Mouse (Mus musculus) limb, embryonic 10.5 days (tissue): ENCODE data around the gene Mad2l2. TPM values are rescaled to one million over a fixed set of nuclear protein-coding genes. Genes with fewer than 3 reads are reported as not detected.

Source experiments
- DNase-seq: peaks from one replicate; pipeline ENCODE4 v3.0.0-alpha.2; 2017; ENCODE audit warnings: low spot score
- H3K27ac ChIP-seq: fragments of 300-500 bp; sonication (generic); 2 replicates; pipeline ENCODE4 v1.5.1; 2016; ENCODE audit warnings: mild to moderate bottlenecking
- H3K27me3 ChIP-seq: fragments of 300-500 bp; sonication (generic); 2 replicates; pipeline ENCODE4 v1.6.1; 2016; ENCODE audit warnings: low read depth, mild to moderate bottlenecking; ENCODE audit not compliant: poor library complexity, severe bottlenecking
- H3K36me3 ChIP-seq: fragments of 300-500 bp; sonication (generic); 2 replicates; pipeline ENCODE4 v1.6.1; 2016; ENCODE audit warnings: mild to moderate bottlenecking, moderate library complexity
- H3K4me1 ChIP-seq: fragments of 300-500 bp; sonication (generic); 2 replicates; pipeline ENCODE4 v1.6.1; 2016
- H3K4me3 ChIP-seq: fragments of 300-500 bp; sonication (generic); 2 replicates; pipeline ENCODE4 v1.5.1; 2016; ENCODE audit warnings: mild to moderate bottlenecking, moderate library complexity
- H3K9me3 ChIP-seq: fragments of 300-500 bp; sonication (generic); replicated peaks from 2 replicates; pipeline ENCODE4 v1.6.1; 2016; ENCODE audit warnings: mild to moderate bottlenecking
- WGBS: fragments of 180-500 bp; shearing (Covaris S2); methylation state at CpG from one replicate; pipeline ENCODE4 v1.1.7; 2016; 5-methylcytosine and 5-hydroxymethylcytosine counted together
- polyA plus RNA-seq: library from polyadenylated mRNA; unstranded; fragments of >200 nt; fragmentation: Nextera tagmentation; extraction: Ambion mirVana; gene quantifications from 2 replicates; pipeline ENCODE4 v1.2.1, GENCODE M21; 2016

Mad2l2 gene
- polyA plus RNA-seq, 1 experiment from 2014 or later, result 93.8 TPM

GRCm38 (mm10) chr4:148131497-148132081 lies 1.4 kb downstream of the Mad2l2 start:
- peak overlapping the region; percentile 69 for H3K4me3 ChIP-seq
- whole genome bisulfite sequencing, result under 1% methylated on average over 21 of the region's 21 CpGs
- peak; percentile 88 for DNase-seq
- peaks cover 5% of the 10 kb centered on the region; the same call in 1 of the 2 replicates for H3K36me3 ChIP-seq
- no peaks in the 10 kb centered on the region for H3K9me3 ChIP-seq
- peaks cover 41% of the 10 kb centered on the region for H3K4me1 ChIP-seq
- peaks cover 39% of the 10 kb centered on the region for H3K27me3 ChIP-seq
- peak overlapping the region; percentile 95 for H3K27ac ChIP-seq

DNA sequence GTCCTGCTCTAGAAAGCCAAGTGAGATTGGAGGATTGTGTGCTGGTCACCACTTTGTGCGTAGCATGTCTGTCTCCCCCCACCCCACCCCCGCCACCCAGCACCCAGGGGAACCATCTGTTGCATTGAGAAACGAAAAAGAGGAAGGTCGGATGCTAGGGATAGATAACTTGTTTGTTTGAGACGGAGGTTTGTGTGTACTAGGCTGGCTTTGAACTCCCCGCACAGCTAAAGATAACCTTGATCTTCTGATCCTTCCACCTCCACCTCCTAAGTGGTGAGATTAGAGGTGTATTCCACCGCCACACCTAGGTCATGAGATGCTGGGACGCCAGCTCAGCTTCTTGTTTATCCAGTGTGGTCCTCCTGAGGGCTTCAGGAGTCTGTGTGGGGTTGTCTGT lies 4.8 kb downstream of the Mad2l2 start:
- peaks cover 5% of the 10 kb centered on the region; the same call in 1 of the 2 replicates for H3K36me3 ChIP-seq
- H3K9me3 ChIP-seq, result no peaks in the 10 kb centered on the region
- 86% methylated on average over 8 of the region's 8 CpGs for WGBS
- DNase-seq, result no peak
- H3K4me3 ChIP-seq, result no peak overlapping the region
- H3K4me1 ChIP-seq, result peaks cover 31% of the 10 kb centered on the region
- H3K27me3 ChIP-seq, result peaks cover 34% of the 10 kb centered on the region
- no peak overlapping the region for H3K27ac ChIP-seq

- H3K4me3 ChIP-seq, result no peak overlapping the region
- H3K36me3 ChIP-seq, result peaks cover 5% of the 10 kb centered on the region; the same call in 1 of the 2 replicates
- H3K27ac ChIP-seq, result no peak overlapping the region
- H3K27me3 ChIP-seq, result peaks cover 19% of the 10 kb centered on the region
- no peaks in the 10 kb centered on the region for H3K9me3 ChIP-seq
- peaks cover 18% of the 10 kb centered on the region for H3K4me1 ChIP-seq
- whole genome bisulfite sequencing, result 75% methylated on average over 8 of the region's 8 CpGs
- DNase-seq, result no peak
Observed at GRCm38 (mm10) chr4:148137503-148137902, 7.3 kb downstream of the Mad2l2 start.

DNA sequence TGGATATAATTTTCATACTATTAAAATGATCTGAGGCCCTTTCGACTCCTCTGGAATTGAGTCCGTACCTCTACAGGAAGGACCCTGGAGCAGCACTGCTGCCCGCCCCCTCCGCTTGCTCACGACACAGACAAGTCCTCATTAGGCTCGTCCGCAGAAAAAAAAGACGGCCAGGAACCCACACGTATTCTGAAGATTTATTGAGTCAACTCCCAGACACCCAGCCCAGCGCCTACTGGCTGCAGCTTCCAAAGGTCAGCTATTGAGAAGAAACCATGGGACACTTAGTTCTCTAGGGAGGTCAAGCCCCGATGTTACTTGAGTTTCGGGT lies 9.5 kb downstream of the Mad2l2 start:
- H3K27me3 ChIP-seq, result peaks cover 19% of the 10 kb centered on the region

GRCm38 (mm10) chr4:148140098-148141011 lies 10.2 kb downstream of the Mad2l2 start:
- Histone ChIP-seq H3K9me3 (no peaks in the 10 kb centered on the region), H3K36me3 (peaks cover 26% of the 10 kb centered on the region), H3K4me3 (peak overlapping the region; percentile 75), H3K27ac (peak overlapping the region; percentile 88), H3K27me3 (peaks cover 19% of the 10 kb centered on the region), H3K4me1 (peaks cover 18% of the 10 kb centered on the region)
- under 1% methylated on average over 65 of the region's 65 CpGs for WGBS
- DNase-seq, result peak; percentile 96

More for the DNA sequence above, 9.5 kb downstream of the Mad2l2 start:
- Histone ChIP-seq H3K4me3 (peak overlapping the region; percentile 75), H3K36me3 (peaks cover 20% of the 10 kb centered on the region), H3K4me1 (peaks cover 18% of the 10 kb centered on the region), H3K27ac (peak overlapping the region; percentile 88), H3K9me3 (no peaks in the 10 kb centered on the region)
- no peak for DNase-seq
- under 1% methylated on average over 12 of the region's 12 CpGs for WGBS

DNA sequence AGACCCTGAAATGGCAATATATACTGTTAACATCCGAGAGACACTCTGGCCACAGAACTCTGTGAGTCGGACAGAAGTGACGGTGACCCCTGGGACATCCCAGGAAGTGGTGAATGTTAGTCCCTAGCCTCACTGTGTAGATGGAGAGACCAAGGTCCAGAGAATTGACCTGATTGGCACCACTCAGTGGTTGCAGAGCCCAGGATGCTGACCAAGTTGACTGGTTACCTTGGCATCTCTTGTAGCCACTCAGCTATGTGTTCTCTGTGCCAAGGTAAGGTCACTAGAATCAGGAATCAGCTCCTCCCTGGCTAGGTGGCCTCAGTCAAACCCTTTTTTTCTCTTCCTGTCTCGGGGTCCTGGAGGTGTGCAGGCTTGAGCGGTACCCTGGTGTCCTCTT lies 13.5 kb downstream of the Mad2l2 start:
- peaks cover 7% of the 10 kb centered on the region for H3K27me3 ChIP-seq
- H3K27ac ChIP-seq, result no peak overlapping the region
- peaks cover 47% of the 10 kb centered on the region for H3K36me3 ChIP-seq
- no peaks in the 10 kb centered on the region for H3K9me3 ChIP-seq
- WGBS, result 89% methylated on average over 5 of the region's 5 CpGs
- H3K4me3 ChIP-seq, result no peak overlapping the region
- H3K4me1 ChIP-seq, result peaks cover 15% of the 10 kb centered on the region
- no peak for DNase-seq

- H3K4me1 ChIP-seq, result peaks cover 31% of the 10 kb centered on the region
- H3K27me3 ChIP-seq, result no peaks in the 10 kb centered on the region
- H3K36me3 ChIP-seq, result peaks cover 47% of the 10 kb centered on the region
- no peaks in the 10 kb centered on the region for H3K9me3 ChIP-seq
- no peak for DNase-seq
- H3K4me3 ChIP-seq, result no peak overlapping the region
- WGBS, result 89% methylated on average over 2 of the region's 2 CpGs
- no peak overlapping the region for H3K27ac ChIP-seq
Observed at GRCm38 (mm10) chr4:148147714-148148113, 17.5 kb downstream of the Mad2l2 start.

DNA sequence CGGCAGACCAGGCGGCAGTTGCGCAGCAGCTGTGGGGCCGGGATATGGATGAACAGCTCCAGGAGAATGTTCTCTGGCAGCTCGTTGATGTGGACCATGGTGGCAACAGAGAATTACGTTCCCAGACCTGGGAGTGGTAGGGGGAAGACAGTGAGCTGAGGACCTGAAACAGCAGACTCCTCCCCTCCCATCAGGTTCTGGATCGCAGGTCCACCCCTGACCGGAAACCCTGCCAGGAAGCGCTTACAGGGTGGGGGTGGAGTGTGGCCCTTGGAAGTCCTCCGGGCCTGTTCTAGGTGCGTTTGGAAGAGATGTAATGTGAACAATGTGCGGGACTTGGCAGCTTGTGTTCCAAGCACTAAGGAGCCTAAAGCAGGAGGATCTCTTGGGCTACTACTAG lies 19.4 kb downstream of the Mad2l2 start:
- no peak overlapping the region for H3K4me3 ChIP-seq

GRCm38 (mm10) chr4:148150242-148150641 lies 20.1 kb downstream of the Mad2l2 start:
- Histone ChIP-seq H3K27me3 (no peaks in the 10 kb centered on the region), H3K4me3 (peak overlapping the region; percentile 2; the same call in 1 of the 2 replicates), H3K36me3 (peaks cover 22% of the 10 kb centered on the region), H3K4me1 (peaks cover 31% of the 10 kb centered on the region), H3K27ac (peak overlapping the region; percentile 80), H3K9me3 (no peaks in the 10 kb centered on the region)
- no peak for DNase-seq
- 26% methylated on average over 7 of the region's 7 CpGs for WGBS

More for the DNA sequence above, 19.4 kb downstream of the Mad2l2 start:
- WGBS, result 49% methylated on average over 12 of the region's 12 CpGs
- no peak for DNase-seq
- Histone ChIP-seq H3K27me3 (no peaks in the 10 kb centered on the region), H3K36me3 (peaks cover 29% of the 10 kb centered on the region), H3K27ac (peak overlapping the region; percentile 80), H3K9me3 (no peaks in the 10 kb centered on the region), H3K4me1 (peaks cover 31% of the 10 kb centered on the region)

DNA sequence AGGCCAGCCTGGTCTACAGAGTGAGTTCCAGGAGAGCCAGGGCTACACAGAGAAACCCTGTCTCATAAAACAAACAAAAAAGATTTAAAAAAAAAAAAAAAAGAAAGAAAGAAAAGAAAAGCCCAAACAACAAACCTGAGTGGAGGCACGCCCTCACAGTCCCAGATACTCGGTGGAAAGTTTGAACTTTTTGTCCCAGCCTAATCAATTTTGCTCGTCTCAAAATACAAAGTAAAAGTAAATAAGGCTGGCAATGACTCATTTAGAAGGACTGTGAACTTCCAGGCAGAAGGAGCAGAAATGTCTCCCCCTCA lies 20.7 kb downstream of the Mad2l2 start:
- peak overlapping the region; percentile 91 for H3K27ac ChIP-seq

GRCm38 (mm10) chr4:148151267-148152168 lies 21.3 kb downstream of the Mad2l2 start, which contains the start of gene Fbxo6:
Gene Fbxo6 (minus strand): TSS chr4:148152140.
- H3K27ac ChIP-seq, result peak within 1 kb of the TSS; percentile 91
- H3K27me3 ChIP-seq, result no peaks in the 10 kb centered on the region
- H3K36me3 ChIP-seq, result peaks cover 19% of the 10 kb centered on the region
- H3K9me3 ChIP-seq, result no peaks in the 10 kb centered on the region
- H3K4me1 ChIP-seq, result peaks cover 31% of the 10 kb centered on the region
- peak; percentile 85 for DNase-seq
- H3K4me3 ChIP-seq, result peak within 1 kb of the TSS; percentile 76
- 2% methylated on average over 67 of the region's 67 CpGs for WGBS

More for the DNA sequence above, 20.7 kb downstream of the Mad2l2 start:
- H3K4me3 ChIP-seq, result peak overlapping the region; percentile 76
- peaks cover 19% of the 10 kb centered on the region for H3K36me3 ChIP-seq
- H3K4me1 ChIP-seq, result peaks cover 31% of the 10 kb centered on the region
- no peaks in the 10 kb centered on the region for H3K27me3 ChIP-seq
- WGBS, result 61% methylated on average over 3 of the region's 3 CpGs
- DNase-seq, result no peak
- H3K9me3 ChIP-seq, result no peaks in the 10 kb centered on the region

DNA sequence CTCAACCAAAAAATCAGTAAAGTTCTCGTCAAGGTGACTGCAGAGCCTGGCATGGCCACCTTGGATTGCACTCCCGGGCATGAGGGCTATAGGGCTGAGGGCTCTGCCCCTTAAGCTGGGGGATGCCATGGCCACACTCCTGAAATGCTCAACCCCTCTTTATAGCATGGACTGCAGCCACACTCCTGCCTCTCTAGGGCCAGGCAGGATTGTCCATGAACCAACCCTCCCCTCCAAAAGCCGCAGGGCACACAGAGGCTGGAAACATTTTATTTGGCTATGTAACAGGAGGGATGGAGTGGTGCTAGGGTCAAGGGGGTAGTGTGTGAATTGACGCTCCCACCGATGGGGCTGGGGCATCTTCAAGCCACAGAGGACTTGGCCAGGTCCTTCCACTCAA lies 22.4 kb downstream of the Mad2l2 start:
- H3K27ac ChIP-seq, result no peak overlapping the region
- WGBS, result 80% methylated on average over 5 of the region's 5 CpGs
- no peak for DNase-seq
- peaks cover 9% of the 10 kb centered on the region for H3K36me3 ChIP-seq
- peaks cover 8% of the 10 kb centered on the region for H3K27me3 ChIP-seq
- H3K4me3 ChIP-seq, result no peak overlapping the region
- H3K9me3 ChIP-seq, result no peaks in the 10 kb centered on the region
- peaks cover 31% of the 10 kb centered on the region for H3K4me1 ChIP-seq
